Mouse (Mus musculus) ES-E14 (cell line): ENCODE measurements around the gene Adarb2.

Experiments
- CHD2 ChIP-seq: IDR thresholded peaks from 2 replicates; pipeline ENCODE4 v1.6.1; 2014; ENCODE audit warnings: mild to moderate bottlenecking, low read depth, low read length, inconsistent platforms
- HCFC1 ChIP-seq: IDR thresholded peaks from 2 replicates; pipeline ENCODE4 v1.6.1; 2012; ENCODE audit warnings: low read length, inconsistent platforms, borderline replicate concordance; ENCODE audit not compliant: insufficient read depth
- MAFK ChIP-seq: IDR thresholded peaks from 2 replicates; pipeline ENCODE4 v1.6.1; 2014; ENCODE audit warnings: mild to moderate bottlenecking, low read depth, low read length, inconsistent platforms; ENCODE audit not compliant: insufficient read depth
- ZC3H11A ChIP-seq: IDR thresholded peaks from 2 replicates; pipeline ENCODE4 v1.6.1; 2012; ENCODE audit warnings: low read depth, mild to moderate bottlenecking, inconsistent platforms, low read length, borderline replicate concordance
- ZNF384 ChIP-seq: IDR thresholded peaks from 2 replicates; pipeline ENCODE4 v1.6.1; 2012; ENCODE audit warnings: low read depth, low read length, inconsistent platforms

DNA sequence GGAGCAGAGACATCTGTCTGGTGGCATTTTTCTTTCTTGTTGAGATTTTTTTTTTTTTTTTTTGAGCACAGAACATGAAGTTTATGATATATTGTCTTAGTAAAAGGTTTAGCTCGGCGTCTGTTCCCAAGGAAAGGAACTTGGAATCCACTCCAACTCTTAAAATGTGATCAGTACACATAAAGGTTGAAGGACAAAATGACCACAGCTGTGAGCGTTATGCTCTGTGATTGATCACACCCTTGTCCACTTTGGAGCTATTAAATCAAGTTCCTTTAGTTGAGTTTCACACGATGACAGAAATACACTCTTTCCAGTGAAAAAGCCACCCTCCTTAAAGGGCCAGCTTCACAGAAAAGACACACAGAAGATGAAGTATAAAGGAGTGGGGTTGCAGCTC, 568.0 kb downstream of the Adarb2 start:
- TF ChIP-seq HCFC1, result no peak
- no peak for TF ChIP-seq ZNF384
- TF ChIP-seq MAFK, result no peak
- TF ChIP-seq CHD2, result no peak
- TF ChIP-seq ZC3H11A, result no peak
